Mouse (Mus musculus): ENCODE measurements at regions not wholly inside any gene's neighbourhood (a gene's known extent, or its start where the extent isn't known, plus 50 kb on each side); places are given as distances from the start of the nearest gene placed in this dataset.

GRCm38 (mm10) chr9:46824703-46825102, 173.8 kb upstream of the Gm4791 start:
- no peak for DNase-seq (ENCODE audit: low spot score in 2 of 2)

DNA sequence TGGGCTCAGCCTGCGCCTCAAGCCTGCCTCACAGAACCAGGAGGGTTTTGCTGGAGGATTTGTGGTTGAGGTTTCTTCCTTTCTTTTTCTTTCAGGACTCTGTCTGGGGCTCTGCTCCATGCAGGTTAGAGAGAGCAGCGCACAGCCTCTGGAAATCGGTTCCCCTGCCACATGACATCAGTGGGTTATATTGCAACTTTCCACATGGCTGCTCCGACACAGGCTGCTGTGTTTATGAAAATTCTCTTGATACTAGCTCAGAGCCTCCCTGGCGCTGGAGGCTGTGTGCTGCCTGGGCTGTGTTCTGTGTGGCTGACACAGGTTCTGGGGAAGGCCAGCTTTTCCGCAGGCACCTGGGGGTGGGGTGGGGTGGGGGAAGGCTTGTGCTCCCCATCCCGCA, 178.7 kb upstream of the Gm4791 start:
- no peak for DNase-seq (ENCODE audit: low spot score in 2 of 2)

DNA sequence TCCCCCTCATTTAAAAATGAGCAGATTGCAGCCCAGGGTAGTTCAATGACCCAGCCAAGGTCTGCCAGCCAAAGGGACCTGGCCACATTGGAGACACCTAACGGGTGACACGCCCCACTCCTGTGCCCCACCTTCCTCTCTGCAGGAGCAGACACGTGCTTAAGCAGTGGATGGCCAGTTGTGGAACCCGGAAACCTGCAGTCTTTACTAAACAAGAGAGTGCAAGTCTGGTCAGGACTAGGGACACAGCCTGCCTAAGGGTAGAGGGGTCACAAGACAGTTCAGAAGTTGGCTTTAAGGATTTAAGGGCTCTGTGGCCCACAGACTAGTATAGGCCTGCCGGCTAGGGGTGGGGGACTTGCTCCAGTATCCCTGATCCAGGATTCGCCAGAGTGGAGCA, 179.2 kb upstream of the Gm4791 start:
- no peak for DNase-seq (ENCODE audit: low spot score in 2 of 2)

- DNase-seq (ENCODE audit: low spot score in 2 of 2) = peak; percentile 61 to 75
These were observed 182.4 kb upstream of the Gm4791 start for GRCm38 (mm10) chr9:46816126-46816525.

- DNase-seq (ENCODE audit: low spot score in 2 of 2) = peak; percentile 83 to 85
These were observed 183.9 kb upstream of the Gm4791 start for GRCm38 (mm10) chr9:46814478-46815241.

DNA sequence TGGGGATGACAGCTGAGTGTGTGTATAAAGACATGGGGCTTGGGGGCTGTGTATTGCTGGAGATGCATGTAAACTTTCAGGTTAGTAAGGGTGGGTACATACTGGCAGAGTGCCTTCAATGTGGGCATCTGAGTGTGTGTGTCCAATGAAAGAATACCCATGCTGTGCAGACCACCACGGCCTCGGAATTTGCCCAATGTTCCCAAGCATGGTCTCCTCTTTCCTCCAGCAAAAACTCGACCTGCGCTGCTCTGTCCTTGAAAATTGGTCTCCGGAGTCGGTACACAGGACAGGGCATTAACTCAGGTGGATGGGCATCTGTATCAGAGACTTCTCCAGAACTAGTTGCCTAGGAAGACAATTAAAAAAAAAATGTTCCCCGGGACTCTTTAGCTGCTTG, 188.3 kb upstream of the Gm4791 start:
- no peak for DNase-seq (ENCODE audit: low spot score in 2 of 2)

DNA sequence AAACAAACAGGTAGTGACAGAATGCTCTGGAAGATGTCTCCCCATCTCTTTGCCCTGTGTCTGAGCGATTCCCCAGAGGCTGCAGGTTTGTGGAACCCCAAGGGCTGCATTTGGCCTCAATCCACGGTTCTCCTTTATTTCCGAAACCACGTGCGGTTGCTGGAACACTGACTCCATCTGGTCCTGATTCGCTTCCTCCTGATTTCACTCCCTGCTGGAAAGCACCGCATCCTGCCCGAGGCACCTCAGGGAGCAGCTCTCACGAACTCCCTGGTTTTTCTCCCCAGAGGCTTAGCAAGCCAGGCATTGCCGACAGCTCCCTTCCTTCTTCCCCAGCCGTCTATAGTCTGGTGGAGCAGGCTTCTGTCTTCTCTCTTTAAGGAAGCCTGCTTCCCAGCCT, 203.1 kb upstream of the Gm4791 start:
- DNase-seq (ENCODE audit: low spot score in 2 of 2) = no peak

DNA sequence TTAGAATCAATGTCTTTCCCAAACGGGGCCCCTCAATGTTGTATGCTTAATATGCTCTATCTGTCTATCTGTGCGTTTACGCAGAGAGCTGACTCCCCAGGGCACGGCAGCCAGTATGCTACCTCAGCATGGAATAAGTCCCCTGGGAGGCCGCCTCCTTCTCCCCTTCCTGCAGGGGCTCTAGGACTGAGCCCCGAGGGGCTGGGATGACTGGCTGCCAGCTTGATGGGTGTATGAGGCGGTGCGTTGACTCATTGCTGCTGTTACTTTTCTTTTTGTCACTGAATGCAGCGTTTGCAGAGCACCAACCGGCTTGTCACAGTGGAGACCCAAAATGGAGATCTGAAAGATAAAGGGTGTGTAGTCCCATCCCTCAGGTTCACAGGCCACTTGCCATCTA, 209.5 kb upstream of the Gm4791 start:
- peak; percentile 60 to 66 for DNase-seq (ENCODE audit: low spot score in 2 of 2)

DNA sequence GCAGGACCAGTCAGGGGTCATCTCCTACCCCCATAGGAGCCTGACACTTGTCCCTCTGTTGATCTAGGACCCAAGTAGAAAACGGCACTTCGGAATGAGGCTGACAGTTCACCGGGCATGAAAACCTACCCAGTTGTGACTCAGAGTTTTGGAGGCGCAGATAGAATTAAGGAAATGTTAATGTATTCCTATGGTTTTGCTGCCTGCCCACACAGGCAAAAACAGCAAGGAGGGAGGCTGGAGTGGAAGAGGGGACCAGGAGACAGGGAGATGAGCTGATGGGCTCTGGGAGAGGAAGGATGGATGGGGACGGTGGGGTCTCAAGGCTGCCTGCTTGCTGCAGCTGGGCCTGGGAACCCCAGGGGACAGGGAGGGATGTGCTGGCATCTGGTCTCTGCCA, 210.1 kb upstream of the Gm4791 start:
- DNase-seq (ENCODE audit: low spot score in 2 of 2) = peak; percentile 59 to 63

GRCm38 (mm10) chr9:46784355-46784975, 214.1 kb upstream of the Gm4791 start:
- DNase-seq (ENCODE audit: low spot score in 2 of 2) = peak; percentile 46 to 63

- no peak for DNase-seq (ENCODE audit: low spot score in 2 of 2)
These were observed 214.8 kb upstream of the Gm4791 start for GRCm38 (mm10) chr9:46783597-46784354.

- DNase-seq (ENCODE audit: low spot score in 2 of 2) = no peak
These were observed 216.9 kb upstream of the Gm4791 start for GRCm38 (mm10) chr9:46781681-46782080.

DNA sequence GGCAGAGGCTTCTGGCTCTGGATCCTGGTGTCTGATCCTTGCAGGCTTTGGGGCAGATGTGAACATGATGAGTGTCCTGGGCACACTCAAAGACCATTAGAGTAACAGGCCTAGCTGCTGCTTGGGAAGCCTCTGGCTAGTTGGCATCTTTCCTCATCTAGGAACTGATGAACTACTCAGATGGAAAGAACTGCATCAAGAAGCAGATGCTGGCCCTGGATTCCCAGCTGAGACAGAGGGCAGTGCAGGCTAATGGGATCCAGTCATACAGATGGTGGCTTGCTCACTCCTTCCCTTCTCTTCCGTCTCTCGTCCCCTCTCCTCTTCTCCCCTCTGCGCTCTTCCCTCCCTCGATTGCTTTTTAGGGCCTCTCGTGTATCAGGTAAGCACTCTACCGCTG, 219.8 kb upstream of the Gm4791 start:
- no peak for DNase-seq (ENCODE audit: low spot score in 2 of 2)

GRCm38 (mm10) chr9:46774821-46775220, 223.7 kb upstream of the Gm4791 start:
- DNase-seq (ENCODE audit: low spot score in 2 of 2) = no peak

GRCm38 (mm10) chr9:46760247-46760646, 238.3 kb upstream of the Gm4791 start:
- no peak for DNase-seq (ENCODE audit: low spot score in 2 of 2)

- no peak for DNase-seq (ENCODE audit: low spot score in 2 of 2)
These were observed 241.4 kb upstream of the Gm4791 start for GRCm38 (mm10) chr9:46757005-46757672.

DNA sequence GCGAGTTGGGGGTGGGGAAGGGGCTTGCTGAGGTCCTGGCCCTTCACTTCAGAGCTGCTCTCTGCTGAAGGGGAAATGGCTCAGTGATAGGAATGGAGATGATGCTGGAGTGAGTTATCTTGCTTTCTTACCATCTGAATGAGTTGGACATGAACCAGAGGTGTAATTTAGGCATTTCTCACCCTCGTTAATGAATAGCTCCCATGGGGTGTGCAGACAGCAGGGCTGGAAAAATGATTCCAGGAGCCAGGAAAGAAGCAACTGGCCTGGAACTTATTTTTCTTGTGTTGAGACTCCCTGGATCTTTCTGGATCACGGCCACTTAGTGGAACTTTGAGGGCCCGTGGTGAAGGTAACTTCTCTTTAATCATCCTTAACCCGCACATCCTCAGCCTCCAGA, 246.6 kb upstream of the Gm4791 start:
- no peak for DNase-seq (ENCODE audit: low spot score in 2 of 2)

DNA sequence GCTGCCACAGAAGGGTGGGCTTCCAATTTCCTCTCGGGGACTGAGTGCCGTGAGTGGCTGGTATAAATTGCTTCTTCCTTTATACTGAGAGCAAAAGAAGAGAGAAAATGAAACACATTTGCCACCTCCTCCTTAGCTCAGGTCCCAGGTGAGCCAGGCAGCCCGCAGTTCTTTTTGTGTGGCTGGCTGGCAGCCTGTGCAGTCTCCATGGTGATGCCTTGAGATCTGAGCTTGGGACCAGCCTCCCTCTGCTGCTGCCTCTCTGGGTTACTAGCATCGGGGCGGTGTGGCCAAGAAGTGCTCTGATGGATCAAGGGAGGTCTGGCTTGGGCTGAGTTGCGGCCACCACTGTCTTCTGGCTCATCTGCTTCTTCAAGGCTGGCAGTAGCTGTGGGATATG, 249.1 kb upstream of the Gm4791 start:
- DNase-seq (ENCODE audit: low spot score in 2 of 2) = no peak

GRCm38 (mm10) chr9:46746266-46746665, 252.3 kb upstream of the Gm4791 start:
- no peak for DNase-seq (ENCODE audit: low spot score in 2 of 2)

DNA sequence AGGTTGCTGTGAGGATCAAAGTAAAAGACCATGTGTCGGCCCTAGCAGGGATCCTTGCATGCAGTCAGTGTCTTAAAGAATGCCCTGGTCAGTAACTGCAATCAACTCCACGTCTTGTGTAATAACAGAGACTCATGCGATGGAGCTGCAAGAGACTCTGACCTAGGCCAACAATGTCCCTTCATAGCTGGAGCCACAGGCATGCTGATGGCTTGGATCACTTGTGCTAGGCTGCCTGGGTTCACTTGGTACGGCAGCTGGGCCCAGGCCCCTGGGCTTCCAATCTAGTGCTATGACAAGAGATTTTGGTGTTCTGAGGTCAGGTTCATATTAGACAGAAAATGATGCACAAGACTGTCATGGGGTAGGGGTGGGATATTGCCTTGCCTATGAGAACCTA, 258.0 kb upstream of the Gm4791 start:
- no peak for DNase-seq (ENCODE audit: low spot score in 2 of 2)

DNA sequence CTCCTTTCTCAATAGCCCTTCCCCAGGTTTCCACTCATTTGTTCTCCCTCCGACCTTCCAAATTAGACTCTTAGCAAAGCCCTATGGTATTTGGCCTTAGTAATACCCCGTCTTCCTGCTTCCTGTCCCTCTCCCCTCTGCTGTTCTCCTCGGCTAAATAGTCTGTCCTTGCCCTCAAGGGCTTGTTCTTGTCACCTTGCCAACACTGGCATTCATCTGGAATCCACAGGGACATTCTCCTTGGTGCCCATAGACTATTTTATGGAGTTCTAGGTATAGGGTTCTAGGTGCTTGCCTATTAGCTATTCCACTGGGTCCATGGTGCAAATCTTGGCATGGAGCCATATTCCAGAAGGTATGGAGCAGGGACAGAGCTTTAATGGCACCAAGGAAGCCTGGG, 259.2 kb upstream of the Gm4791 start:
- no peak for DNase-seq (ENCODE audit: low spot score in 2 of 2)

- no peak for DNase-seq (ENCODE audit: low spot score in 2 of 2)
These were observed 259.9 kb upstream of the Gm4791 start for GRCm38 (mm10) chr9:46738634-46739033.

Data from frontal cortex, postnatal 36 days (tissue).